Mouse (Mus musculus) cerebellum, adult 2 months (tissue): Measurements from ENCODE around the gene Fxr1.

ENCODE experiments used
- CTCF ChIP-seq: fragments of 200-500 bp; IDR thresholded peaks from 2 replicates; pipeline ENCODE4 v1.5.1; 2011; ENCODE audit warnings: low read depth, mild to moderate bottlenecking, control low read depth, low read length, moderate library complexity, borderline replicate concordance; ENCODE audit not compliant: insufficient read depth
- POLR2A ChIP-seq: fragments of 200-500 bp; IDR thresholded peaks from 2 replicates; pipeline ENCODE4 v1.6.1; 2011; ENCODE audit warnings: low read length, control low read depth, borderline replicate concordance; ENCODE audit not compliant: insufficient read depth

DNA sequence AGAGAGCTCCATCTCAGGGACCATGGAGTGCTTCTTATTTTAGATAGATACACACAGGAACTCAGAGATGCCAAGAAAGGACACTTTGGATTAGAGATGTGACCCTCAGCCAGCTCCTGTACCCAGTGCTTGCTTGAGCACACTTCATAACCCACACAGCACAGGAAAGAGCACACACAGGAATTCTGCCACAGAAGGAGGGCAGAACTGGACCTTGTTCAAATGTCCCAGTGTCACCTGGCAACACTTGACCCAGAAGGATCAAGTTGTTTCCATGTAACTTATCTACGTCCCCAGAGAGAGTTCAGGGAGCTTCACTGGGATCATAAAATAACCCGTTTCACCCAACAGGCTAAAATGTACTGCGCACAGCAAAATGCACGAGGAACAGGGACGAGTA lies 37.0 kb upstream of the Fxr1 start:
- TF ChIP-seq CTCF (no peak), POLR2A (no peak)
